Mouse (Mus musculus): ENCODE data around the gene Gucy1b1. TPM values are rescaled to one million over a fixed set of nuclear protein-coding genes. Genes with fewer than 3 reads are reported as not detected.

Gene Gucy1b1
- total and polyA plus RNA-seq, 3 experiments: 0.22 TPM; not detected in 2

DNA sequence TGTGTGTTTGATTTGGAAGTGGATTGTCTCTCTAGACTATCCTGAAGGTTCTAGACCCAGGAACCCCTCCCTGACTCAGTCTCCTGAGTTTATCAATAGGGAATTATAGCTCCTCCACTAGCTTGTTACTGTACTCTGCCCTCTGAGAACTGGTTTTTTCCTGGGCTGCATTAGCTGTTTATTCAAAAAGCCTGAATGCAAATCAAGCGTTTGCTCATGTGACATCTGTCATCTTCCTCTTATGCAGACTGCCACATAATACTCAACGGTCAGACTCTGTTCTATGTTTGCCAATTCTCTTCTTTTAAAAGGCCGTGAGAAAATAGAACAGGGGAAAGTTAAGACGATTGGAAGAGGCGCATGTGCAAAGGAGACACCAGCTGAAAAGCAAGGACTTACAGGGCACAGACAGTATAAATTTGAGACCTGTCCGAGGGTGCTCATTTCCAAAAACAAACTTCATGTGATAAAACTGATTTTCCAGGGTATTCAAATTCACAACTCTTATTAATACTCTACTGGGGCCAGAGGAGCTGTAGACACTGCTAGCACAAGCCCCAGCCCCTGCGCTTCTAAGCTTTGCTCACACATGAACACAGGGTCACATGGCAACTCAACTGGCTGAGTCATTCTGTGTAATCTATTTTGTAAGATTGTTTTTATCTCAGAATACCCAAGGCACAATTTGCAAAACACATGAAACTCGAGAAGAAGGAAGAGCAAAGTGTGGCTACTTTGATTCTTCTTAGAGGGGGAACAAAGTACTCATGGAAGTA, 91.2 kb downstream of the Gucy1b1 start:
- DNase-seq (ENCODE audit: low spot score) (no peak), ATAC-seq (ENCODE audit: extremely low read depth, insufficient number of reproducible peaks, low FRiP score, poor library complexity, severe bottlenecking) (no peak)
- no peak overlapping the region for H3K4me3 ChIP-seq (ENCODE audit: low read depth, low read length)
- H3K4me1 ChIP-seq (ENCODE audit: insufficient read depth, low read depth, low read length): no peaks in the 10 kb centered on the region
- no peaks in the 10 kb centered on the region for H3K27me3 ChIP-seq (ENCODE audit: insufficient read depth, low read length)
- H3K9me3 ChIP-seq (replicated peaks): no peaks in the 10 kb centered on the region
- TF ChIP-seq CTCF (IDR thresholded peaks at IDR 0.05; ENCODE audit: low read depth, low read length) (no peak), GATA2 (IDR thresholded peaks at IDR 0.05; ENCODE audit: borderline replicate concordance, low read depth, low read length) (no peak), GATA1 (IDR thresholded peaks at IDR 0.05; ENCODE audit: borderline replicate concordance, low read length) (no peak)
- H3K36me3 ChIP-seq (replicated peaks): no peaks in the 10 kb centered on the region

Other genes starting within 250 kb of the Gucy1b1 start
- 6.5 and 10.3 TPM in 2 replicates for gene Ctso, start 142.1 kb downstream of the Gucy1b1 start, total RNA-seq (2014; fragmentation: Nextera tagmentation)
- 3.6 and 3.9 TPM in 2 replicates for gene Ctso, start 142.1 kb downstream of the Gucy1b1 start, total RNA-seq (2017)
- gene Ctso, start 142.1 kb downstream of the Gucy1b1 start, polyA plus RNA-seq (2012): 2.3 and 2.4 TPM in 2 replicates
- gene Tdo2, start 98.5 kb downstream of the Gucy1b1 start, total RNA-seq (2014; fragmentation: Nextera tagmentation): not detected in 2 replicates
- gene Tdo2, start 98.5 kb downstream of the Gucy1b1 start, total RNA-seq (2017): not detected in 2 replicates
- not detected in 2 replicates for gene Tdo2, start 98.5 kb downstream of the Gucy1b1 start, polyA plus RNA-seq (2012)
- gene Asic5, start 92.4 kb downstream of the Gucy1b1 start, total RNA-seq (2014; fragmentation: Nextera tagmentation): not detected in 2 replicates
- not detected in 2 replicates for gene Asic5, start 92.4 kb downstream of the Gucy1b1 start, total RNA-seq (2017)
- not detected in 2 replicates for gene Asic5, start 92.4 kb downstream of the Gucy1b1 start, polyA plus RNA-seq (2012)
- not detected in 2 replicates for gene Gucy1a1, start 71.1 kb upstream of the Gucy1b1 start, total RNA-seq (2014; fragmentation: Nextera tagmentation)
- 0.16 and 0.46 TPM in 2 replicates for gene Gucy1a1, start 71.1 kb upstream of the Gucy1b1 start, total RNA-seq (2017)
- gene Gucy1a1, start 71.1 kb upstream of the Gucy1b1 start, polyA plus RNA-seq (2012): not detected in 2 replicates